Mouse (Mus musculus): ENCODE data around the gene Fbxw16.
"Not testable (repeated sequence)": the region's sequence is repeated elsewhere in the genome, so short reads cannot be mapped to it uniquely, and the experiment has no call there.

Gene Fbxw16

DNA sequence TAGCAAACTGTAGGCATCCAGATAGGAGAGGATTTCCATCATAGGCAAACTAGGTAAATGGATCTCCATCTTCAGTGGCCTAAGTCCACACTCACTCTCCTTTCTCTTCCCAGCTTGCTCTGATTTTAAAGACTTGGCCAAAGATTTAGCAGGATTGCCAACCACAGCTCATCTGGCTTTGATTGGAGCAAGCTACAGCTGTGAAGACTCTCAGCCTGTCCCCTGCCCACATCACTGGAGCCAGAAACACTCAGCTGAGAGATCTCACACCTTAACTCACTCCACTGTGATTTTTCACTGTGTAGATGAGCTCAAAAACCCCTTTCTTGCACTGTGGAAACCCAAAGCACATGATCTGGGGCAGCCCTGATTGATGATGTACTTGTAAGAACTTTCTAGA is at the start of gene Fbxw16:
Gene Fbxw16 (minus strand): TSS at position 101 of the 400 bp plus-strand sequence.
- DNase-seq (ENCODE audit: low spot score in 2 of 2): no peak

DNA sequence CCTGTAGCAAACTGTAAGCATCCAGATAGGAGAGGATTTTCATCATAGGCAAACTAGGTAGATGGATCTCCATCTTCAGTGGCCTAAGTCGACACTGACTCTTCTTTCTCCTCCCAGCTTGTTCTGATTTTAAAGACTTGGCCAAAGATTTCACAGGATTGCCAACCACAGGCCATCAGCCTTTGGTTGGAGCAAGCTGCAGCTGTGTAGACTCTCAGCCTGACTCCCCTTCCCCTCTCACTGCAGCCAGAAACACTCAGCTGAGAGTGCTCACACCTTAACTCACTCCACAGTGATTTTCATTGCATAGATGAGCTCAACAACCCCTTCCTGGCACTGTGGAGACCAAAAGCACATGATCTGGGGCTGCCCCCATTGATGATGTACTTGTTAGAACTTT is 46.8 kb upstream of the Fbxw16 start, which contains the start of gene Fbxw19:
Gene Fbxw19 (minus strand): TSS at position 101 of the 400 bp plus-strand sequence.
- DNase-seq (ENCODE audit: low spot score in 2 of 2): not testable (repeated sequence)

DNA sequence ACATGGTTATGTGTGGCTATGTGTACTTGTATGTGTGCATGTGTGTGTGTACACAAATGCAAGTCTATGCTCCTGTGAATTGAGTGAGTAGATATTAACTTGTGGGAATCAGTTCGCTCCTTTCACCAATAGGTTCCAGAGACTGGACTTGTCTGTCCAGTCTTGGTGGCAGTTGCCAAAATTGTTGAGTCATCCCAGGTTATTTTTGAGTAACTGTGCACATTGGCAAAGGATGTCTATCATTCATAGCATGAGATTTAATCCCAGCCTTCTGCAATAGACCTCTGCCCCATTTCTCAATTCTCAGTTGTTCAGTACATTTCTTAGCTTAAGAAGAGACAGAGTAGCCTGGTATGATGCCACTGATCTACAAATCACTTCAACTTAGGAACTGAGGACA is 16.0 kb downstream of the Fbxw16 start:
- DNase-seq (ENCODE audit: low spot score in 2 of 2): no peak

DNA sequence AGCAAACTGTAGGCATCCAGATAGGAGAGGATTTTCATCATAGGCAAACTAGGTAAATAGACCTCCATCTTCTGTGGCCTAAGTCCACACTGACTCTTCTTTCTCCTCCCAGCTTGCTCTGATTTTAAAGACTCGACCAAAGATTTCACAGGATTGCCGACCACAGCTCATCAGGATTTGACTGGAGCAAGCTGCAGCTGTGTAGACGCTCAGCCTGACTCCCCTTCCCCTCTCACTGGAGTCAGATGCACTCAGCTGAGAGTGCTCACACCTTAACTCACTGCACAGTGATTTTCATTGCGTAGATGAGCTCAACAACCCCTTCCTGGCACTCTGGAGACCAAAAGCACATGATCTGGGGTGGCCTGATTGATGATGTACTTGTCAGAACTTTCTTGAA is 44.7 kb downstream of the Fbxw16 start, which contains the start of gene Fbxw22:
Gene Fbxw22 (minus strand): TSS at position 101 of the 400 bp plus-strand sequence.
- not testable (repeated sequence) for DNase-seq (ENCODE audit: low spot score in 2 of 2)

All from right cerebral cortex, adult 2 months (tissue).